Mouse (Mus musculus) liver, adult 2 months (tissue): Measurements from ENCODE around the gene Cox7b2.

ENCODE experiments used
- CTCF ChIP-seq: fragments of 200-500 bp; IDR thresholded peaks from 2 replicates; pipeline ENCODE4 v1.5.1; 2011; ENCODE audit warnings: low read depth, low read length, control low read depth
- POLR2A ChIP-seq: fragments of 200-500 bp; IDR thresholded peaks from 2 replicates; pipeline ENCODE4 v1.6.1; 2011; ENCODE audit warnings: low read length, control low read depth; ENCODE audit not compliant: insufficient read depth; ENCODE audit errors: extremely low read depth

DNA sequence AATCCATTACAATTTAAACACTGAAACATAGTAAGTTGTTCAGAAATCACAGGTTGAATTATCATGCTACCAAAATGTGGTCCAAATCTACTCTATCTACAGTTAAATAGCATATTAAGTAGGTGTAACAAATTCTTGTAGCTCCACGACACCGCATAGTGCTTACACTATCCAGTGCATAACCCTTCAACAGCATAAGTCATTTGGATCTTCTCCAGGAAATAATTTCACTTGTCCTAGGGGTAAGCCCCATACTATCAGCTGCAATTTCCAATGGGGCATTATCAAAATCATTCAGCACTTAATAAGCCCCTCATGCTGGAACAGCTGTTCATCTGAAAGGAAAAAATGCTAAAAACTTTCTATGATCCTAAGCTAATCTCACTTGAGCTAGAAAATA is 47.3 kb upstream of the Cox7b2 start:
- TF ChIP-seq CTCF = no peak
- TF ChIP-seq POLR2A = no peak
